Mouse (Mus musculus) stomach, postnatal 0 days (tissue): ENCODE measurements around the gene Irx2. TPM values are rescaled to one million over a fixed set of nuclear protein-coding genes. Genes with fewer than 3 reads are reported as not detected.
A peak's percentile ranks its signal among the peaks of the same experiment; 100 is the strongest.

Source experiments
- ATAC-seq: fragments of 200-750 bp; cut with Nextera tagmentation; 2 replicates; pipeline ENCODE4 v1.8.0; 2017; ENCODE audit not compliant: low FRiP score, low TSS enrichment
- DNase-seq: peaks from one replicate; pipeline ENCODE4 v3.0.0-alpha.2; 2016; ENCODE audit warnings: low spot score
- H3K27ac ChIP-seq: fragments of 300-500 bp; sonication (generic); replicated peaks from 2 replicates; pipeline ENCODE4 v1.5.1; 2014; ENCODE audit warnings: mild to moderate bottlenecking, control low read depth
- H3K27me3 ChIP-seq: fragments of 300-500 bp; sonication (generic); 2 replicates; pipeline ENCODE4 v1.6.1; 2014; ENCODE audit warnings: low read length; ENCODE audit not compliant: control insufficient read depth, insufficient read depth
- H3K36me3 ChIP-seq: fragments of 300-500 bp; sonication (generic); 2 replicates; pipeline ENCODE4 v1.6.1; 2014; ENCODE audit warnings: low read length, mixed read lengths; ENCODE audit not compliant: control insufficient read depth, insufficient read depth
- H3K4me1 ChIP-seq: fragments of 300-500 bp; sonication (generic); replicated peaks from 2 replicates; pipeline ENCODE4 v1.6.1; 2014; ENCODE audit warnings: antibody characterized with exemption; ENCODE audit not compliant: control insufficient read depth, insufficient read depth
- H3K4me2 ChIP-seq: fragments of 300-500 bp; sonication (generic); replicated peaks from 2 replicates; pipeline ENCODE4 v1.6.1; 2014; ENCODE audit warnings: low read depth, mild to moderate bottlenecking, control low read depth, moderate library complexity
- H3K4me3 ChIP-seq: fragments of 300-500 bp; sonication (generic); 2 replicates; pipeline ENCODE4 v1.5.1; 2014; ENCODE audit warnings: low read depth, low read length, control low read depth
- H3K9ac ChIP-seq: fragments of 300-500 bp; sonication (generic); 2 replicates; pipeline ENCODE4 v1.6.1; 2014; ENCODE audit warnings: mild to moderate bottlenecking, low read length, control low read depth, mixed read lengths
- H3K9me3 ChIP-seq: fragments of 300-500 bp; sonication (generic); 2 replicates; pipeline ENCODE4 v1.6.1; 2016; ENCODE audit warnings: low read length; ENCODE audit not compliant: control insufficient read depth
- CTCF ChIP-seq: IDR thresholded peaks from 2 replicates; pipeline ENCODE4 v1.5.1; 2016; ENCODE audit warnings: antibody characterized with exemption, low read depth, mild to moderate bottlenecking, moderate library complexity
- EP300 ChIP-seq: optimal IDR thresholded peaks from 2 replicates; pipeline ENCODE3; 2016; ENCODE audit warnings: antibody characterized with exemption
- WGBS: fragments of 180-500 bp; shearing (Covaris S2); extraction: QIAGEN DNeasy Blood & Tissue Kit; methylation state at CpG from one replicate; pipeline ENCODE4 v1.1.7; 2014; 5-methylcytosine and 5-hydroxymethylcytosine counted together
- polyA plus RNA-seq: library from polyadenylated mRNA; unstranded; fragments of >200 nt; fragmentation: Nextera tagmentation; extraction: Ambion mirVana; gene quantifications from 2 replicates; pipeline ENCODE4 v1.2.1, GENCODE M21; 2015

Gene Irx2
- polyA plus RNA-seq = 11.1 and 12.5 TPM in 2 replicates

GRCm38 (mm10) chr13:72628462-72628916 is at the start of gene Irx2:
Gene Irx2 (plus strand): TSS chr13:72628820.
- TF ChIP-seq CTCF (no peak), EP300 (no peak)
- peak within 1 kb of the TSS; percentile 71 for H3K4me2 ChIP-seq
- under 1% methylated on average over 22 of the region's 45 CpGs for WGBS
- no peaks in the 10 kb centered on the region for H3K4me1 ChIP-seq
- DNase-seq (peak; percentile 86), ATAC-seq (peak; percentile 87)
- H3K27ac ChIP-seq = peak within 1 kb of the TSS; percentile 63
- no peaks in the 10 kb centered on the region for H3K36me3 ChIP-seq
- H3K9ac ChIP-seq = peak within 1 kb of the TSS; percentile 65
- H3K9me3 ChIP-seq = no peaks in the 10 kb centered on the region
- peaks cover 21% of the 10 kb centered on the region; the same call in 1 of the 2 replicates for H3K27me3 ChIP-seq
- H3K4me3 ChIP-seq = peak within 1 kb of the TSS; percentile 53

- TF ChIP-seq CTCF (no peak), EP300 (no peak)
- 95% methylated on average over 2 of the region's 2 CpGs for WGBS
Measured at GRCm38 (mm10) chr13:72581276-72581675, 47.3 kb upstream of the Irx2 start.

GRCm38 (mm10) chr13:72592526-72592925 is 36.1 kb upstream of the Irx2 start:
- H3K27ac ChIP-seq = no peak overlapping the region
- H3K4me2 ChIP-seq = no peak overlapping the region
- TF ChIP-seq EP300 (no peak), CTCF (no peak)
- H3K4me3 ChIP-seq = no peak overlapping the region
- ATAC-seq = no peak
- WGBS = 42% methylated on average over 4 of the region's 4 CpGs
- H3K9ac ChIP-seq = no peak overlapping the region
- no peaks in the 10 kb centered on the region for H3K27me3 ChIP-seq
- DNase-seq = no peak
- no peaks in the 10 kb centered on the region for H3K9me3 ChIP-seq
- no peaks in the 10 kb centered on the region for H3K36me3 ChIP-seq
- H3K4me1 ChIP-seq = no peaks in the 10 kb centered on the region

More at GRCm38 (mm10) chr13:72581276-72581675, 47.3 kb upstream of the Irx2 start:
- Histone ChIP-seq H3K9ac (no peak overlapping the region), H3K4me2 (no peak overlapping the region), H3K27me3 (no peaks in the 10 kb centered on the region), H3K4me3 (no peak overlapping the region), H3K4me1 (no peaks in the 10 kb centered on the region), H3K9me3 (no peaks in the 10 kb centered on the region), H3K36me3 (no peaks in the 10 kb centered on the region), H3K27ac (no peak overlapping the region)
- DNase-seq = no peak
- ATAC-seq = no peak

DNA sequence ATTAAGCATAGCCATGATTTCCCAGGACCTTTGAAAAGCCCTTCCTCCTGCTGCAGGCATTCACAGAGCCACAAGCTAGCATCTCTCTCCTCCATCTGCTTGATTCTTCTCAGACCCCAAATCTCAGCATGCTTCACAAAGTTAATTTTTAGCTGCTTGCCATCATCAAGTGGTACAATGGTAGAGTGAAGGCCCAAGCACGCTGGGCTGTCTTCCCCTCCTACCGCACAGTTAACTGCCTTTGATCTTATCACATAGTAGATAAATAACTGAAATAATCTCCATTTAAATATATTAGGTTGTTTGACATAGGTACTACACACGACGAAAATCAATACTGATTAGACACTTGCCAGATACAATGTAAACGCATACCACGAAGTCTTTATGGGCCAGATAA is 35.3 kb upstream of the Irx2 start:
- Histone ChIP-seq H3K9me3 (no peaks in the 10 kb centered on the region), H3K4me2 (no peak overlapping the region), H3K4me3 (no peak overlapping the region), H3K36me3 (no peaks in the 10 kb centered on the region), H3K9ac (no peak overlapping the region), H3K27me3 (no peaks in the 10 kb centered on the region), H3K27ac (no peak overlapping the region), H3K4me1 (no peaks in the 10 kb centered on the region)
- DNase-seq (no peak), ATAC-seq (no peak)
- TF ChIP-seq EP300 (no peak), CTCF (no peak)
- 40% methylated on average over 6 of the region's 6 CpGs for WGBS

GRCm38 (mm10) chr13:72593710-72594111 is 34.9 kb upstream of the Irx2 start:
- Histone ChIP-seq H3K4me3 (no peak overlapping the region), H3K27ac (no peak overlapping the region), H3K36me3 (no peaks in the 10 kb centered on the region), H3K9me3 (no peaks in the 10 kb centered on the region), H3K9ac (no peak overlapping the region), H3K4me1 (no peaks in the 10 kb centered on the region), H3K27me3 (no peaks in the 10 kb centered on the region), H3K4me2 (no peak overlapping the region)
- ATAC-seq = no peak
- no peak for TF ChIP-seq EP300
- no peak for TF ChIP-seq CTCF
- WGBS = 60% methylated on average over 4 of the region's 4 CpGs
- DNase-seq = no peak

DNA sequence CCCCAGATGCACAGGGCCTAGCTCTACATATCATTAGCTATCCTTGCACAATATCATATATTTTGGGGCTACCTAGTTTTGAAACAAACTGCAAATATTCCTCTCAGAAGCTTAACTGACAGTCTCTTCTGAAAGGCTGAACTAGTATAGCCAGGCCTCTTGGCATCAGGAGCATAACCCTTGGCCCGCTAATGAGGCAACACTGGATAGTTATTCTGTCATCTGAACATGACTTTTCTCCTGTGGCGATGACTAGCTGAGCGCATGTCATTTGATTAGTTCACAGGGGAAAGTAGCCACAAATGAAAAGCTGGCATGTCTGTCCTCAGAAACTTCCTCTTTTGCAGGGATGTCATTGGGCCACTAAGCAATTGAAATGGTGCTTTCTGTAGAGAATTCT is 29.4 kb upstream of the Irx2 start:
- no peaks in the 10 kb centered on the region for H3K27me3 ChIP-seq
- H3K9me3 ChIP-seq = no peaks in the 10 kb centered on the region
- ATAC-seq (no peak), DNase-seq (no peak)
- no peak overlapping the region for H3K4me3 ChIP-seq
- H3K9ac ChIP-seq = no peak overlapping the region
- TF ChIP-seq CTCF (no peak), EP300 (no peak)
- H3K4me2 ChIP-seq = no peak overlapping the region
- no peaks in the 10 kb centered on the region for H3K4me1 ChIP-seq
- H3K27ac ChIP-seq = no peak overlapping the region
- 91% methylated on average over 3 of the region's 3 CpGs for WGBS
- no peaks in the 10 kb centered on the region for H3K36me3 ChIP-seq
